Comparison of ENCODE assay signal across 15 mouse cellular contexts in the genomic region with DNA sequence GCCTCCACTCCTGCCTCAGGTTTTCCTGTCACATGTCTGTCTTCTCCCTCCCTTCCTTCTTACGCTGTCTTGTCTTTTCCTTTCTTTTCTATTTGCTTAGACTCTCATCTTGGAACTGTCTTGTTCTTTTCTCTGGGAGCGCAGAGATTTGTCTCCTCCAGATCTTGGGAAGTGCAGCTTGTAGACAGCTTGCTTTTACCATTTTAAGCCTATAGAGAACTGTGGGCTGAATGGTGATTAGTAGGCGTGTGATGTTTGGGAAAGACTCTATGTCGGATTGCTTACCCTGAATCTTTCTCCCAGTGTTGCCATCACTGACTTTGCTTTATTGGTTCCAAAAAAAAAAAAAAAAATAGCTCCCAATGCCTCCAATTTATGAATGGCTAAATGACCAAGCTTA.
DNase-seq lines count a peak whose midpoint lies in the region; ATAC-seq lines count a peak whose summit lies in the region.
"Had no signal": no experiment of that assay in that cellular context is flagged by ENCODE, and none has a peak within 500 bp of the region (broad histone marks: within the 10 kb centered on the region; RNA-seq: fewer than 3 reads in every experiment).

No protein-coding gene starts in this region.

- no peak for ATAC-seq in erythroid progenitor cell, adult 5-6 weeks (replicated peaks; ENCODE audit: low FRiP score, poor library complexity, severe bottlenecking)
- ATAC-seq: forebrain, embryonic 14.5 days; forebrain, embryonic 16.5 days had no signal

- peak; percentile 3 to 37 for DNase-seq in frontal cortex, adult 2 months (ENCODE audit: extremely low spot score in 1 of 2, low spot score in 1 of 2)
- DNase-seq in frontal cortex, postnatal 25 days (ENCODE audit: low spot score in 2 of 2), result no peak
- DNase-seq in brain, adult 2 months (ENCODE audit: low read depth, low spot score), result peak; percentile 64
- DNase-seq in telencephalon, adult 2 months (ENCODE audit: low read depth, low spot score), result peak; percentile 42
- DNase-seq: adrenal gland, adult 2 months; adrenal gland, postnatal 10 days; adrenal gland, postnatal 25 days; cerebellum, adult 11-12 months; cerebellum, adult 2 months; cerebellum, adult 9-10 months; cerebellum, postnatal 10 days; cerebellum, postnatal 25 days had no signal

Comparison
In these comparisons a context has a peak if more than half of its experiments do, and no peak if none do; other contexts are left out.
1. DNase-seq: peak in frontal cortex, adult 2 months (2 of 2), brain, adult 2 months (single experiment) and telencephalon, adult 2 months (single experiment); none in frontal cortex, postnatal 25 days (0 of 2).